Mouse (Mus musculus) cortical plate, adult 2 months (tissue): ENCODE data around the gene Gigyf2. TPM values are rescaled to one million over a fixed set of nuclear protein-coding genes. Genes with fewer than 3 reads are reported as not detected.

Source experiments
- H3K27ac ChIP-seq: fragments of 200-500 bp; 2 replicates; pipeline ENCODE4 v1.5.1; 2012; ENCODE audit warnings: low read length, control low read depth, inconsistent platforms; ENCODE audit not compliant: insufficient read depth
- H3K4me1 ChIP-seq: fragments of 200-500 bp; 2 replicates; pipeline ENCODE4 v1.6.1; 2011; ENCODE audit warnings: low read length; ENCODE audit not compliant: control insufficient read depth, insufficient read depth
- H3K4me3 ChIP-seq: fragments of 200-500 bp; 2 replicates; pipeline ENCODE4 v1.5.1; 2011; ENCODE audit warnings: mild to moderate bottlenecking, low read length, control low read depth; ENCODE audit not compliant: insufficient read depth
- CTCF ChIP-seq: fragments of 200-500 bp; IDR thresholded peaks from 2 replicates; pipeline ENCODE4 v1.5.1; 2011; ENCODE audit warnings: mild to moderate bottlenecking, control low read depth, low read length; ENCODE audit not compliant: insufficient read depth; ENCODE audit errors: extremely low read depth
- POLR2A ChIP-seq: fragments of 200-500 bp; IDR thresholded peaks from 2 replicates; pipeline ENCODE4 v1.6.1; 2011; ENCODE audit warnings: mild to moderate bottlenecking, low read length, control low read depth; ENCODE audit not compliant: insufficient read depth; ENCODE audit errors: extremely low read depth
- polyA plus RNA-seq: library from polyadenylated mRNA; depleted of rRNA; stranded (reverse); fragments of >200 nt; gene quantifications from 2 replicates; pipeline ENCODE4 v1.2.3, GENCODE M21; 2012

Gigyf2 gene
- polyA plus RNA-seq, 1 experiment = 54.3 TPM

- no peak for TF ChIP-seq POLR2A
- TF ChIP-seq CTCF = no peak
- Histone ChIP-seq H3K4me1 (no peaks in the 10 kb centered on the region), H3K27ac (no peak overlapping the region), H3K4me3 (no peak overlapping the region)
Measured at GRCm38 (mm10) chr1:87381152-87381551, 54.4 kb downstream of the Gigyf2 start.

DNA sequence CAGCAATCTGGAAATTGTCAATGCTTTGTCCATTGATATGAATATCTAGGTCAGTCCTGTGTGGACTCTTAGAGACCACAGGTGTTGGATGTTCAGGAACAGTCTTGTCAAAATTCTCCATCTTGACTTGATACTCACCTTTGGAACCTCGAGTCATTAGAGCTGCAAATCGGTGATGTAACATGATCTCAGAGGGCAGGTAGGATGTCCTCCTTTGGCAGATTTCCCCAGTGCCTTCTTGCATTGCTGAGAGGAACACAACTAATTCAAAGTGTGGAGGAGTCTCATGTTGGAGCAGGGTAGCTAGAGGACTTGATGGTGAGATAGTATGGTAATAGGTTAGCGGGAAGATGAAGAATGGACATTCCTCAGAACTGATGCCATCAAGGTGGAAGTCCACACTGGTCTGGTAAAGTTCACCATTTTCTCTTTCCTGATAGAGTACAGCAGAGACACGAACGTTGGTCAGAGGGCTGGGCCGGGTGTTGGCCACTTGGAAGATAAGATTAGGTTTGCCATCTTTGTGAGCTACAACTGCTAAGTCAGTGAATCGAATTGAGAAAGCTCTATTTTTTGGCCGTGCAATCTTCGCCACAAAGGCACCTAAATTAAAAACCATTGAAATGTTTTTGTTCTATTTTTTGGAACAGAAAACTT, 59.8 kb downstream of the Gigyf2 start:
- H3K27ac ChIP-seq = no peak overlapping the region
- no peak for TF ChIP-seq CTCF
- no peak overlapping the region for H3K4me3 ChIP-seq
- no peaks in the 10 kb centered on the region for H3K4me1 ChIP-seq

- Histone ChIP-seq H3K4me3 (no peak overlapping the region), H3K27ac (no peak overlapping the region), H3K4me1 (peaks cover 2% of the 10 kb centered on the region; the same call in 1 of the 2 replicates)
- TF ChIP-seq CTCF (no peak), POLR2A (no peak)
Measured at GRCm38 (mm10) chr1:87393444-87394195, 66.8 kb downstream of the Gigyf2 start.

DNA sequence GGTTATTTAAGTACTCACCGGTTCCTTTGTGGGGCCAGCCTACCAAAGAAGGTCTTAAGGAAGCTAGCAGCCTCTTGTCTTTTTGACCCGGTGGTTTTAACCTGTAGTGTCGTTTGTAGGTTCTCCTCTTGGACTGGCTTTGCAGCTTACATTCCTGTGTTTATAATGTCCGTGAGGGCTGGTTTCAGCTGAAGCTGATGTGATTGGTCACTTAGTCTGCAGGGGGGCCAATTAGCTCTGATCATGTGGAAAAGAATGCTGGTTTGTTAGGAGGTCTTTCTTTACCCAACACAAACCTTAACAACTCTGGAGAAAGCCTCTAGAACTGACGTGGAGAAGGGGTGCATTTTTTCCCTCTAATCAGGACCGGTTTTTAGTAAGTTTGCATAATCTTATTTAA, 67.8 kb downstream of the Gigyf2 start, which contains the start of gene Kcnj13:
Gene Kcnj13, minus strand, starts transcription at position 136 of the 400 bp plus-strand sequence.
- Histone ChIP-seq H3K4me1 (peaks cover 2% of the 10 kb centered on the region; the same call in 1 of the 2 replicates), H3K27ac (no peak within 1 kb of the TSS), H3K4me3 (no peak within 1 kb of the TSS)
- TF ChIP-seq CTCF = no peak
- TF ChIP-seq POLR2A = no peak

DNA sequence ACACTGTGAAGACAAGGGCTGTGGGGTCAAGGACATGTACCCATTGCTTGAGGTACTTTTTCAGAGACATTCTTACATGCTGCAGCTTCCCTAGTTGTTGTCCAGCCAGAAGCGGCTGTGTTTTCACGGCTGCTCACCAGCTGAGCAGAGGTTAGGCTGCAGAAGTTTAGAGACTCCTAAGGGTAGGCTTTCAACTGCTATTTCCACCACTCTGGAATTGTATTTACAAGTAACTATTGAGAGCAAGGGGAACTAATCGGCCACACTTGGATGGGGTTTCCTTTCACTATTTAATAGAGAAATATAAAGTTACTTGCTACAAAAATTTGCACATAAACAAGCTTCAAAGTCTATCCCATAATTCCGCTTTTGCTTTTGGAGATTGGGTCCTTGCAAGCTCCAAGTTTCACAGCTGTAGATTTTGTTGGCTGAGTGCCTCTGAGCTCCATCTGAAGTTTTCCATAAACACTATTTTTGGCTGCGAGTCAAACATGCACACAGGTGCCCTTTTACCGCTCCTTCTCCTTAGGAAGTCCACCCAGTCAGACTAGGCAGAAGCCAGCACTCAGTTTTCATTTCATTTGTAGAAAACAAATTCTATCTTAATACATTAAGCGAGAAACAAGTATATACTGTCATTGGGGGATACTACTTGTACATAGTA, 70.3 kb downstream of the Gigyf2 start:
- no peak overlapping the region for H3K4me3 ChIP-seq
- H3K27ac ChIP-seq = no peak overlapping the region
- peaks cover 2% of the 10 kb centered on the region; the same call in 1 of the 2 replicates for H3K4me1 ChIP-seq
- TF ChIP-seq CTCF (no peak), POLR2A (no peak)

DNA sequence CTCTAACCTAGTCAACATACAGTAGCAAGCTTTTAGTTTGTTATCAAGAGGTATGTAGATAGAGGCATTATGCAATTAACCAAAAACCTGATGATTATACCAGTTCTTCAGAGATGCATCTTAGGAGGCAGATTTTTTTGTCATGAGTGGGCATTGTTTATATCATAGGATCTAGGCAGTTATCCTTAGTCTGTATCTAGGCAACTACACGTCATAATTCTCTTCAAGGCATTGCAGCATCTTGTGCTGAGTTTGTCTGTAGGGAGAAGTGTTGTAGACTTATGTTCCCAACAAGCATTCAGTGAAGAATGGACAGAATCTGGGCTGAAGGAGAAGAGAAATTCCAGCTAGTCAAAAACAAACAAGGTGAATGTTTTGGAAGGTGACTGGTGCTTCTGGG, 77.9 kb downstream of the Gigyf2 start:
- no peak overlapping the region for H3K4me3 ChIP-seq
- peaks cover 2% of the 10 kb centered on the region; the same call in 1 of the 2 replicates for H3K4me1 ChIP-seq
- TF ChIP-seq CTCF = no peak
- no peak for TF ChIP-seq POLR2A
- no peak overlapping the region for H3K27ac ChIP-seq

GRCm38 (mm10) chr1:87406012-87406411, 79.2 kb downstream of the Gigyf2 start:
- Histone ChIP-seq H3K4me1 (peaks cover 2% of the 10 kb centered on the region; the same call in 1 of the 2 replicates), H3K27ac (no peak overlapping the region), H3K4me3 (no peak overlapping the region)
- TF ChIP-seq CTCF = no peak

DNA sequence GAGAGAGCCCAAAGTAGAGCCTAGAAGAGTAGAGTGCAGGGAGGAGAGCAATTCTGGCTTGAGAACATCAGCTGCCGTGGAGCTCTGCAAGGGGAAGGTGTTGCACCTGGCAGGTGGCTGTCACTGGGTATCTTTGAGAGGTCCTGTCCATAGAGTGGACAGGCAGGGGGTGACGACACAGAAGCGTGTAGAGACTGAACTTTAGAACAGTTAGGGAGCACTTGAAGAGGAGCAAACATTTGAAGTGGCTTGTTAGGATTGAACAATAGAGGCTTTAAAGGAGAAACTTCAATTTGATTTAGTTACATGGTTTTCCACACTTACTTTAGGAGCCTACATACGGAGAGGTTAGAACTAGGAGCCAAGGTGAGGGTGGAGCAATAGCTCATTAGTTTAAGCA, 82.6 kb downstream of the Gigyf2 start:
- Histone ChIP-seq H3K27ac (no peak overlapping the region), H3K4me3 (no peak overlapping the region), H3K4me1 (peaks cover 2% of the 10 kb centered on the region; the same call in 1 of the 2 replicates)
- TF ChIP-seq CTCF (no peak), POLR2A (no peak)

DNA sequence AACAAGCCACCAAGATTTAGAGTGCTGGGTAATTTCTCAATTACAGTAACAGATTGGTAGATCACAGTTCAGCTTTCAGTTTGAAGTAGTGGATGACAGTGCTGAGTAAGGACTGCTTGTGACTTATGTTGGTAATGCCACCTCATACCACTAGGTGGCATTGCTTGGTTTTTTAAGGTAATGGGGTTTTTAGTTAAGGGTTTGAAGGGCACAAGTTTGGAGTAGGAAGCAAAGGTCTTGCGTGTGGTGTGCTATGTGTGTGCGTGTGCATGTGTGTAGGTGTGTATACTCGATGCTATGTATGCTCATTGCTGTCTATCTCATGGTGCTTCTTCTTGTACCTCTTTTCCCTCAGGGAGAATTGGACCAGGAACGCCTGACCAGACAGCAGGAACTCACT, 91.9 kb downstream of the Gigyf2 start:
- TF ChIP-seq CTCF (peak; percentile 40; the same call in 1 of the 2 replicates), POLR2A (no peak)
- no peak overlapping the region for H3K27ac ChIP-seq
- no peak overlapping the region for H3K4me3 ChIP-seq
- H3K4me1 ChIP-seq = no peaks in the 10 kb centered on the region
